Mouse (Mus musculus) stomach, postnatal 0 days (tissue): ENCODE data around the gene Ddx17.

Source experiments
- CTCF ChIP-seq: IDR thresholded peaks from 2 replicates; pipeline ENCODE4 v1.5.1; 2016; ENCODE audit warnings: antibody characterized with exemption, low read depth, mild to moderate bottlenecking, moderate library complexity
- EP300 ChIP-seq: optimal IDR thresholded peaks from 2 replicates; pipeline ENCODE3; 2016; ENCODE audit warnings: antibody characterized with exemption

DNA sequence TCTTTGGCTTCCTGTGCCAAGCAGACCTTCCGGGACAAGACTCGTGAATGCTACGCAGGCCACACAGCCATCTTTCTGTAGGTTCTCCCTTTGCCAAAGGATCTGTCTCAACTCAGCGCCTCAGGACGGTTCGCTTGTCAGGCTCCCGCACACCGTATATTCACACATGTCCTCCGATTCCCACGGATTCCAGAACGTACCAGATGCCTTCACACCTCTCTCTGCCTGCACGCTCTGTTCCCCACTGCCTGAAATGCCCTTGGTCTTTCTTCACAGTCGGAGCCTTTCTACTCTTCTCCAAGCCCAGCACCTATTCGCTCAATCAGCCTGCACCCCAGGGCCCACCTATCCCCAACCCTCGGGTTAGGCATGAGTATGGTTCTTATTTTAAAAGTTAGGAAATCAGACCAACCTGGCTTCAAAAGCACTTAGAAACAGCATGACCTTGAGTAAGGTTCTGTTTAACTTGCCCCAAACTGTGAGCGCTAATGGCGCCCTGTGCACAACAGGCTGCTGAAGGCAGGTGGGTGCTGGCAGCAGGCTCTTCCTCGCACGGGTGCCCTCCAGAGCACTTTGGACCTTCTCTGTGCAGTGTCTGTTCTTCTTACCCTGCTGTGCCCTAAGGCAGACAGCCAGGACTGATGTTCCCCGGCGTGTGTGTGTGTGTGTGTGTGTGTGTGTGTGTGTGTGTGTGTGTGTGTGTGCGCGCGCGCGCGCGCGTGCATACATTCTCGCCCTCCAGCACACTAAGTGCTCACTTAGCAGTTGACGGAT lies 39.3 kb downstream of the Ddx17 start:
- TF ChIP-seq CTCF (no peak), EP300 (no peak)
